Mouse (Mus musculus) common myeloid progenitor, adult 5-6 weeks (primary cell): ENCODE measurements around the gene Rab4a. TPM values are rescaled to one million over a fixed set of nuclear protein-coding genes. Genes with fewer than 3 reads are reported as not detected.

Source experiments
- ATAC-seq: replicated peaks from 2 replicates; pipeline ENCODE4 v1.8.0; 2016; ENCODE audit warnings: low read depth, mild to moderate bottlenecking, moderate TSS enrichment, inconsistent platforms; ENCODE audit not compliant: poor library complexity, severe bottlenecking
- total RNA-seq: library from RNA; stranded (forward); fragments of 200-1000, 187-1606 nt; gene quantifications from 2 replicates; pipeline ENCODE4 v1.2.3, GENCODE M21; 2017

Gene Rab4a
- total RNA-seq, 1 experiment from 2014 or later = 15.9 TPM

DNA sequence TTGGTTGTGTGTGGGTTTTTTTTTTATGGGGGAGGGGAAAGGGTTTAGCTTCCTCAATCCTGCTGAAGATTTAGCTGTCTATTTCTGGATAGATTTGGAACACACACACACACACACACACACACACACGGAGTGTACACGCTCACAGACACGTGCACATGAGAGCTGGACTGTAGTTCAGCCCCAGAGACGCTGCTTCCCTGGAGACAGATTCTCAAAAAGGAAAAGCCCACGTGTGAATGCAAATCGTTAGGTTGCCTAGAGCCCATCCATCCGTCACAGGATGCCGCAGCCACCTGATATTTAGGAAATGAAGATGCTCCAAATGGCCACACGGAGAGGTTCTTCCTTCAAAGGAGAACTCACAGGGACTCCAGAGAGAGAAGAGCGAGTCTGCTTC, 74.5 kb downstream of the Rab4a start:
- no peak for ATAC-seq

DNA sequence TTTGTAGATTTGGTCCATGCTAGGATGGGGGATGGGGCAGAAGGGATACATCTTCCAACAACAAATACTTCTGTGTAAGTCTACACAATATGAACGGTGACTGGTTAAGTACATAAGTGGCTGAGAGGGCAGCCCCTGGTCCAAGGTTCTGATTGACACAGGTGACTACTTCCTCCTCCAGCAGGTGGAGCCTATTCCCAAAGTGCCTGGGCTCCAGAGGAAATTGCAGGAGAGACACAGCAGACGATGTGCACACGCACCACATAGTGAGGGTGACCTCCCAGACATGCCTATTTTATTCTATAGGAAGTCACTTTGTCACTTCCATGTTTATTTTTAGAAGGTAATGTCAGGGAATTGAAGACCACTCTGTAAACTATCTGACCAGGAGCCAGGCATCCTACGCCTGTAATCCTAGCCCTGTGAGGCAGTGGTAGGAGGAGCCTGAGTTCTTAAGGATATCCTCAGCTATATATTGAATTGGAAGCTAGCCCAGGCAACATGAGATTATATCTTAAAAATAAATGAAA, 75.1 kb downstream of the Rab4a start:
- ATAC-seq = no peak

DNA sequence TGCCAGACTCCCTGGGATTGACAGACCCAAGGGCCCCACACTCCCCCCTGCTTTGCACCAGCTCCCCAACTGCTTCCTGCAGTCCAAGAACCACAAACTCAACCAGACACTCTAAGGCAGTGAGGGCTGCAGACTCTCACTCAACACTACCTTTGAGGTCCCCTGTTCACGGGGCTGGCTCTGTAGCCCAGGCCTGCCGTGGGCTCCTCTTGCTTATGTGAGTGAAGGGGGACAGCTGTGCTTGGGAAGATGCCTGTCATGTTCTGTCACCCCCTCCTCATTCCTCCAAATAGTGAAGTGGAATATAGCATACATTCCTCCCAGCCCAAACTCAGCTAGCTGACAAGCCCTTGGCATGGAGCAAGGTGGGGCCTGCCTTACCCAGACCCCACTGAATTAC, 76.6 kb downstream of the Rab4a start:
- no peak for ATAC-seq

DNA sequence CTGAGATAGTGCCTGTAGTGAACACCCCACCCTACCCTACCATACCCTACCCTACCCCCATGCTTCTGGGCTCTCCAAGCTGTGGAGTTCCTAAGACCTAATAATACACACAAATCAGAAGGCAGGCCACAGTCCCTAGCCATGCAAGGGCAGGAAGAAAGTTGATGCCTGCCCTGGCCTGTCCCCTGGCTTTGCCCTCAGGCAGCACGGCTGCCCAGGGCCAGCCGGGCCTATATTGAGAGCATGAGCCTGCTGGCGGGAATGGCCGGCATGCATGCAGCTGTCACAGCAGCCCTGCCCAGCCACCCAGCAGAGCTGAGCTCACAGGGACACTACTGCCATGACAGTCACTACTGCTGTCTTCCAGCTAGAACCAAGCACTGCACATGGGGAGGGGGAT, 77.3 kb downstream of the Rab4a start:
- ATAC-seq = no peak

Other genes starting within 250 kb of the Rab4a start
- gene Rhou, start 152.1 kb upstream of the Rab4a start, total RNA-seq = 0.55 and 0.78 TPM in 2 replicates
- gene Ccsap, start 54.2 kb downstream of the Rab4a start, total RNA-seq = 10.6 and 12.2 TPM in 2 replicates
- not detected in 2 replicates for gene Acta1, start 88.8 kb downstream of the Rab4a start, total RNA-seq
- gene Nup133, start 143.3 kb downstream of the Rab4a start, total RNA-seq = 29.4 and 36.8 TPM in 2 replicates
- 20.2 and 21.1 TPM in 2 replicates for gene Abcb10, start 177.1 kb downstream of the Rab4a start, total RNA-seq
- gene Taf5l, start 215.4 kb downstream of the Rab4a start, total RNA-seq = 45.6 and 46.5 TPM in 2 replicates
- 25.4 and 28.0 TPM in 2 replicates for gene Urb2, start 215.5 kb downstream of the Rab4a start, total RNA-seq